7 mouse cellular contexts compared by ENCODE assay signal in genomic region chr17:80096043-80096719, GRCm38 (mm10). TPM values are rescaled to one million over a fixed set of nuclear protein-coding genes. Genes with fewer than 3 reads are reported as not detected.
DNase-seq lines count a peak whose midpoint lies in the region; ATAC-seq and TF ChIP-seq lines count a peak whose summit lies in the region.

No protein-coding gene starts in this region.

- H3K9me3 ChIP-seq in embryonic facial prominence, embryonic 15.5 days (replicated peaks), result no peaks in the 10 kb centered on the region
- no peaks in the 10 kb centered on the region for H3K9me3 ChIP-seq in heart, embryonic 15.5 days (replicated peaks)
- no peaks in the 10 kb centered on the region for H3K9me3 ChIP-seq in kidney, embryonic 16.5 days (ENCODE audit: low read length)
- no peaks in the 10 kb centered on the region for H3K9me3 ChIP-seq in midbrain, embryonic 16.5 days (replicated peaks; ENCODE audit: control insufficient read depth, low read length, poor library complexity, severe bottlenecking)
- H3K9me3 ChIP-seq in stomach, embryonic 14.5 days (ENCODE audit: control insufficient read depth, low read depth, low read length), result no peaks in the 10 kb centered on the region

- peak overlapping the region; percentile 20 for H3K4me3 ChIP-seq in embryonic facial prominence, embryonic 15.5 days (replicated peaks)
- H3K4me3 ChIP-seq in heart, embryonic 15.5 days, result peak overlapping the region; percentile 26
- peak overlapping the region; percentile 18 for H3K4me3 ChIP-seq in kidney, embryonic 16.5 days (ENCODE audit: low read length)
- H3K4me3 ChIP-seq in liver, adult 2 months (ENCODE audit: insufficient read depth, low read depth, low read length), result peak overlapping the region; percentile 58
- H3K4me3 ChIP-seq in midbrain, embryonic 16.5 days (ENCODE audit: low read depth, low read length), result peak overlapping the region; percentile 24; the same call in 1 of the 2 replicates
- no peak overlapping the region; the same call in 1 of the 2 replicates for H3K4me3 ChIP-seq in stomach, embryonic 14.5 days (ENCODE audit: low read depth, low read length)

- peak; percentile 70 for ATAC-seq in embryonic facial prominence, embryonic 15.5 days (ENCODE audit: insufficient number of reproducible peaks, low FRiP score, low TSS enrichment, low read depth)
- peak; percentile 69; the same call in 1 of the 2 replicates for ATAC-seq in heart, embryonic 15.5 days (replicated peaks; ENCODE audit: insufficient number of reproducible peaks, insufficient read depth, low FRiP score, low read depth)
- peak; percentile 94 for ATAC-seq in kidney, embryonic 16.5 days (ENCODE audit: low FRiP score, low TSS enrichment)
- ATAC-seq in midbrain, embryonic 16.5 days, result peak; percentile 89
- ATAC-seq in stomach, embryonic 14.5 days (ENCODE audit: insufficient number of reproducible peaks, insufficient read depth, low FRiP score, low read depth), result peak; percentile 61; the same call in 1 of the 2 replicates

- peak; percentile 79 for DNase-seq in brain, adult 2 months (ENCODE audit: low read depth, low spot score)
- peak; percentile 96 for DNase-seq in liver, adult 2 months (ENCODE audit: extremely low read depth, low read depth, low spot score)

- H3K9ac ChIP-seq in embryonic facial prominence, embryonic 15.5 days, result no peak overlapping the region
- H3K9ac ChIP-seq in heart, embryonic 15.5 days, result 0 out of 2 replicates have a peak overlapping the region, but pooled peaks have one; percentile 7
- peak overlapping the region; percentile 61 for H3K9ac ChIP-seq in kidney, embryonic 16.5 days (replicated peaks; ENCODE audit: low read length)
- peak overlapping the region; percentile 71 for H3K9ac ChIP-seq in liver, adult 2 months (ENCODE audit: low read depth, low read length)
- 0 out of 2 replicates have a peak overlapping the region, but pooled peaks have one; percentile 20 for H3K9ac ChIP-seq in midbrain, embryonic 16.5 days (ENCODE audit: low read depth, low read length)
- no peak overlapping the region for H3K9ac ChIP-seq in stomach, embryonic 14.5 days (replicated peaks; ENCODE audit: low read depth, low read length)

- H3K4me2 ChIP-seq in embryonic facial prominence, embryonic 15.5 days (replicated peaks), result peak overlapping the region; percentile 40
- peak overlapping the region; percentile 56 for H3K4me2 ChIP-seq in heart, embryonic 15.5 days
- peak overlapping the region; percentile 55 for H3K4me2 ChIP-seq in kidney, embryonic 16.5 days (replicated peaks; ENCODE audit: low read depth, low read length)
- H3K4me2 ChIP-seq in midbrain, embryonic 16.5 days (ENCODE audit: low read length), result peak overlapping the region; percentile 56
- H3K4me2 ChIP-seq in stomach, embryonic 14.5 days (replicated peaks; ENCODE audit: low read depth, low read length), result peak overlapping the region; percentile 31

- no peaks in the 10 kb centered on the region for H3K79me2 ChIP-seq in liver, adult 2 months (ENCODE audit: control insufficient read depth, insufficient read depth, low read length)

- no peak overlapping the region for H3K27ac ChIP-seq in embryonic facial prominence, embryonic 15.5 days (replicated peaks)
- no peak overlapping the region for H3K27ac ChIP-seq in heart, embryonic 15.5 days
- peak overlapping the region; percentile 83 for H3K27ac ChIP-seq in kidney, embryonic 16.5 days (ENCODE audit: low read length)
- H3K27ac ChIP-seq in liver, adult 2 months (replicated peaks; ENCODE audit: insufficient read depth, low read depth, low read length), result peak overlapping the region; percentile 81
- peak overlapping the region; percentile 34; the same call in 1 of the 2 replicates for H3K27ac ChIP-seq in midbrain, embryonic 16.5 days (ENCODE audit: low read length)
- H3K27ac ChIP-seq in stomach, embryonic 14.5 days (ENCODE audit: low read length), result no peak overlapping the region

- no peaks in the 10 kb centered on the region for H3K27me3 ChIP-seq in embryonic facial prominence, embryonic 15.5 days
- peaks cover 3% of the 10 kb centered on the region; the same call in 1 of the 2 replicates for H3K27me3 ChIP-seq in heart, embryonic 15.5 days
- no peaks in the 10 kb centered on the region for H3K27me3 ChIP-seq in kidney, embryonic 16.5 days (ENCODE audit: insufficient read depth, low read length)
- H3K27me3 ChIP-seq in liver, adult 2 months (ENCODE audit: control insufficient read depth, insufficient read depth, low read length), result no peaks in the 10 kb centered on the region
- H3K27me3 ChIP-seq in midbrain, embryonic 16.5 days (ENCODE audit: control insufficient read depth, insufficient read depth, low read depth, low read length), result no peaks in the 10 kb centered on the region
- no peaks in the 10 kb centered on the region for H3K27me3 ChIP-seq in stomach, embryonic 14.5 days (ENCODE audit: control insufficient read depth, insufficient read depth, low read length)

- H3K36me3 ChIP-seq in embryonic facial prominence, embryonic 15.5 days, result no peaks in the 10 kb centered on the region
- H3K36me3 ChIP-seq in heart, embryonic 15.5 days, result no peaks in the 10 kb centered on the region
- H3K36me3 ChIP-seq in kidney, embryonic 16.5 days (ENCODE audit: insufficient read depth, low read length), result no peaks in the 10 kb centered on the region
- no peaks in the 10 kb centered on the region for H3K36me3 ChIP-seq in liver, adult 2 months (ENCODE audit: control insufficient read depth, insufficient read depth, low read length)
- no peaks in the 10 kb centered on the region for H3K36me3 ChIP-seq in midbrain, embryonic 16.5 days (ENCODE audit: control insufficient read depth, insufficient read depth, low read length)
- no peaks in the 10 kb centered on the region for H3K36me3 ChIP-seq in stomach, embryonic 14.5 days (ENCODE audit: control insufficient read depth, insufficient read depth, low read length)

- peaks cover 8% of the 10 kb centered on the region; the same call in 1 of the 2 replicates for H3K4me1 ChIP-seq in embryonic facial prominence, embryonic 15.5 days
- H3K4me1 ChIP-seq in heart, embryonic 15.5 days (replicated peaks), result peaks cover 5% of the 10 kb centered on the region
- peaks cover 14% of the 10 kb centered on the region; the same call in 1 of the 2 replicates for H3K4me1 ChIP-seq in kidney, embryonic 16.5 days (ENCODE audit: insufficient read depth, low read length)
- peaks cover 3% of the 10 kb centered on the region; the same call in 1 of the 2 replicates for H3K4me1 ChIP-seq in liver, adult 2 months (ENCODE audit: control insufficient read depth, insufficient read depth, low read length)
- peaks cover 23% of the 10 kb centered on the region for H3K4me1 ChIP-seq in midbrain, embryonic 16.5 days (ENCODE audit: control insufficient read depth, insufficient read depth, low read length)
- H3K4me1 ChIP-seq in stomach, embryonic 14.5 days (ENCODE audit: control insufficient read depth, insufficient read depth, low read length), result 0 out of 2 replicates have a peak, but pooled peaks cover 6% of the 10 kb centered on the region

- TF ChIP-seq POLR2A in liver, adult 2 months (IDR thresholded peaks at IDR 0.05; ENCODE audit: extremely low read depth, insufficient read depth, low read length), result peak; percentile 46; the same call in 1 of the 2 replicates

- TF ChIP-seq CTCF in liver, adult 2 months (IDR thresholded peaks at IDR 0.05; ENCODE audit: low read depth, low read length), result no peak

- 11% methylated on average over 20 of the region's 20 CpGs for WGBS in embryonic facial prominence, embryonic 15.5 days
- 23% methylated on average over 20 of the region's 20 CpGs for WGBS in heart, embryonic 15.5 days
- WGBS in kidney, embryonic 16.5 days, result 5% methylated on average over 20 of the region's 20 CpGs
- WGBS in liver, adult 2 months, result 9% methylated on average over 20 of the region's 20 CpGs
- whole genome bisulfite sequencing in midbrain, embryonic 16.5 days, result 12% methylated on average over 20 of the region's 20 CpGs
- WGBS in stomach, embryonic 14.5 days, result 13% methylated on average over 20 of the region's 20 CpGs

RNA-seq across cellular contexts. Expression of gene Galm, which starts 31.1 kb away (rescaled TPM):
- polyA plus RNA-seq in embryonic facial prominence, embryonic 15.5 days (2015; fragmentation: Nextera tagmentation; extraction: Ambion mirVana), result 25.8 and 32.0 TPM in 2 replicates
- 13.0 and 13.4 TPM in 2 replicates for polyA plus RNA-seq in heart, embryonic 15.5 days (2015; fragmentation: Nextera tagmentation; extraction: Ambion mirVana)
- 23.5 and 26.2 TPM in 2 replicates for polyA plus RNA-seq in kidney, embryonic 16.5 days (2015; fragmentation: Nextera tagmentation; extraction: Ambion mirVana)
- 68.6 and 70.5 TPM in 2 replicates for total RNA-seq in liver, adult 2 months (2014; rRNA removed)
- 81.2 and 98.5 TPM in 2 replicates for polyA plus RNA-seq in liver, adult 2 months (2012; rRNA removed)
- 1.4 and 2.0 TPM in 2 replicates for polyA plus RNA-seq in midbrain, embryonic 16.5 days (2015; fragmentation: Nextera tagmentation; extraction: Ambion mirVana)
- polyA plus RNA-seq in stomach, embryonic 14.5 days (2014; fragmentation: Nextera tagmentation; extraction: Ambion mirVana), result 19.3 and 20.0 TPM in 2 replicates

RNA-seq across cellular contexts. Expression of gene Hnrnpll, which starts 34.0 kb away (rescaled TPM):
- polyA plus RNA-seq in embryonic facial prominence, embryonic 15.5 days (2015; fragmentation: Nextera tagmentation; extraction: Ambion mirVana), result 54.9 and 59.8 TPM in 2 replicates
- polyA plus RNA-seq in heart, embryonic 15.5 days (2015; fragmentation: Nextera tagmentation; extraction: Ambion mirVana), result 37.2 and 48.7 TPM in 2 replicates
- polyA plus RNA-seq in kidney, embryonic 16.5 days (2015; fragmentation: Nextera tagmentation; extraction: Ambion mirVana), result 56.9 and 59.2 TPM in 2 replicates
- total RNA-seq in liver, adult 2 months (2014; rRNA removed), result 26.1 and 27.2 TPM in 2 replicates
- 7.7 and 7.9 TPM in 2 replicates for polyA plus RNA-seq in liver, adult 2 months (2012; rRNA removed)
- 53.9 and 59.2 TPM in 2 replicates for polyA plus RNA-seq in midbrain, embryonic 16.5 days (2015; fragmentation: Nextera tagmentation; extraction: Ambion mirVana)
- 65.6 and 66.6 TPM in 2 replicates for polyA plus RNA-seq in stomach, embryonic 14.5 days (2014; fragmentation: Nextera tagmentation; extraction: Ambion mirVana)

Comparison
In these comparisons a context has a peak if more than half of its experiments do, and no peak if none do; other contexts are left out.
1. H3K27ac ChIP-seq: peak in kidney, embryonic 16.5 days (single experiment), liver, adult 2 months (single experiment) and midbrain, embryonic 16.5 days (single experiment); none in embryonic facial prominence, embryonic 15.5 days (single experiment), heart, embryonic 15.5 days (single experiment) and stomach, embryonic 14.5 days (single experiment).
2. H3K9ac ChIP-seq: peak in heart, embryonic 15.5 days (single experiment), kidney, embryonic 16.5 days (single experiment), liver, adult 2 months (single experiment) and midbrain, embryonic 16.5 days (single experiment); none in embryonic facial prominence, embryonic 15.5 days (single experiment) and stomach, embryonic 14.5 days (single experiment).
3. Peak in every context shown above with its lines, with median percentiles within 50 percentile points of each other: ATAC-seq and H3K4me2 ChIP-seq.